Mouse (Mus musculus) T-helper 17 cell (primary cell): ENCODE results near the gene Slc27a1.
"Not testable (repeated sequence)": the region's sequence is repeated elsewhere in the genome, so short reads cannot be mapped to it uniquely, and the experiment has no call there.

ENCODE experiments used
- in situ Hi-C, 2 experiments: fragments of 300-600 bp; cut with MboI, MseI; formaldehyde crosslinking; loops; 1 replicate in 1 of 2; 2 replicates in 1 of 2; pipeline ENCODE4 v1.15.1; 2025; ENCODE audit warnings: high pct_unique_total_duplicates in 2 of 2

Gene Slc27a1

DNA sequence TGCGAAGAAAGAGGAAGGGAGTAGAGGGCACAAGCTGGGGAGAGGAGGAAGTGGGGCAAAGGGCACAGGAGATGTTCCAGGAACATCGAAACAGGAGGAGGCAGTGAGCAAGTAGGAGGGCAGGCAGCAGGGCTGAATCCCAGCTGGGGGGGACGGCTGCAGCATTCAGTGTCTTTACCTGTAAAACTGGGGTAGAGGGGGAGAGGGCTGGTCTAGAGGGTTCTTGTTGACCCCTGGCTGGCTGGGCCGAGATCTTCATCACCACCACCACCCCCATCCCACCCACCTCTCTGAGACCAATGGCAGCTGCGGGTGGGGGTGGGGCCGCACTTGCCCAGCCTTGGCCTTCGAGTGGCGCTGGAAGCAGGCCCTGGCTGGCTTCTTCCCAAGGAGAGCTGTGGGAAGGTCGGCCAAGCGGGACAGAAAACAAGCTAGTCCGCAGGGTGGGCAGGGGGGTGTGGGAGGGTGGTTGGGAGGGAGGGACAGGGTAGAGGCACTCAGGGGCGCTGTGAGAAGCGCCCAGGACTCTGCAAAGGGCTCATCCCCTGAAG is at the start of gene Slc27a1:
Gene Slc27a1 (plus strand): TSS at position 496 of the 551 bp plus-strand sequence.
- in situ Hi-C loops, result loop anchor here in 1 of 2 experiments (10.0 kb wide), 1 partner anchor 96 kb away; no protein-coding TSS in a partner anchor

DNA sequence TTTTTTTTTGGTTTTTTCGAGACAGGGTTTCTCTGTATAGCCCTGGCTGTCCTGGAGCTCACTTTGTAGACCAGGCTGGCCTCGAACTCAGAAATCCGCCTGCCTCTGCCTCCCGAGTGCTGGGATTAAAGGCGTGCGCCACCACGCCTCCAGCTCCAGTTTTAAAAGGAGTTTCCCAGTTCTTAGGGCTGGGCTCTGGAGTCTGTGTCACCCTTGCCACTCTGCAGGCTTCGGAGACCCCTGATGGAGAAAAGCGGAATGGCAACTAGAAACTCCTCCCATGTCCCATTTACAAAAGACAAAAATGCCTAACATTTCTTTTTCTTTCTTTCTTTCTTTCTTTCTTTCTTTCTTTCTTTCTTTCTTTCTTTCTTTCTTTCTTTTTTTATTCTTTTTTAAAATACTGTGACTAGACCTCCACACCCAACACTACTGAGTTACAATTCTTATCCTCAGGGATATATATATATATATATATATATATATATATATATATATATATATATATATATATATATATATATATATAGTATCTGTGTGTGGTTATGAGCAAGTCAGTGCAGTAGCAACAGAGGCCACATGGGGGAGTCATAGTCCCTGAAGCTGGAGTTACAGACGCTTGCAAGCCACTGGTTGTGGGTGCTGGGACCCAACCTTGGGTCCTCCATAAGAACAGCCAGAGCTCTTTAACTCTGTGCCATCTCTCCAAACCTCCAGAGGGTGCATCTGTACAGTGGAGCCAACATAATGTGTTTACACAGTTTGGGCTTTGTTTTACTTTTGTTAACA is 49.5 kb upstream of the Slc27a1 start:
- in situ Hi-C loops, result not testable (repeated sequence)

DNA sequence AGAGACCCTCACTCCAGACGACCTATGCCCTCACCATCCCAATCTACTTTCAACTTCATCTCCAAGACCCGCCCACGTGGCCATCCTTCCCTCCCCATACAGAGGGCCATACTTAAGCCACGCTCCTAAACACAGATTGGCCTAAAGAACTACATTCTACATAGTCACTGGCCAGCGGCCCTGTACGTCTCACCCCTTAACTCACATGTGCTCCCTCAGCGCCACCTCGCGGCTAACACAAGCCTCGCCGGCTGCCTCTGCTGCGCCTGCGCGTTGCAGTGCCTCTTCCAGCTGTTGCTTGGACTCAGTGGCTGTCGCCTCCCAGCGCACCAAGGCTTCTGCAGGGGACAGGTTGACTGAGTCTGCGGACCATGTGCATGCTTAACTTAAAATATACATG is 47.0 kb upstream of the Slc27a1 start:
- in situ Hi-C loops, result loop anchor here (5.0 to 10.0 kb wide), 2 partner anchors 77 to 79 kb away; no protein-coding TSS in a partner anchor

DNA sequence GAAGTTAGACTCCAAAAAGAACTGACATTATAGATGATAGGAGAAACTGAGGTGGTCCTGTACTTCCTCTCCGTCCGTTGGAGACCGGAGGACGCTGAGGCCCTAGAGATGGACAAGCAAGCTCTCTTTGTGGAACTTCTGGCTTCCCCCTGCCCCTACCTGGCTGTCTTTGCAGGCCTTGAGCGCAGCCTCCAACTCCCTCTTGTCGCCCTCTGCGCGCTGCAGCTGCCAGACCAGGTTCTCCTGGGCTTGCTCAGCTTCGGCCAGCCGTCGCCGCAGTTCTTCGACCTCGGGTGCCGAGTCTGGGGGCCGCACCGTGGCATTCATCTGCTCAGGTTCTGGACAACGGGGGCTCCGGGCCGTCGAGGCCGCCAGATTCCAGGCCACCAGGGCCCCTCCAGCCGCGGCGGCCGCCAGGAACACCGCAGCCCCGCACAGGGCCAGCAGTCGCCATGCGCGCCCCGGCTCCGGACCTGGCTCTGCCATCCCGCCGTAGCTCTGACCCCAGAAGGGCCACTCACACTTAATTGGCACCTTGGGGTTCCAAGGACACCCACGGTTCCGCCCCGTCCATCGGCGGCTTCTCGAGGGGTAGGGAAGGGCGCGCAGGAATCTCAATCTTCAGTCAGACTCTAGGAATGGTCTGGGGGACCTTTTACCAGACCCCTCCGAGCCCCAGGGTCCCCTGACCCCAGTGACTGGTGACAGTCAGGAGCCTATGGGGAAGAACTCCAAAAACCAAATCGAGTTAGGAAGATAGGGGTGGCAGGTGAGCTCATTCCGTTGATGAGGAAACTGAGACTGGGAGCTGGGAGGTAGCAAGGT is 43.2 kb upstream of the Slc27a1 start, which contains the start of gene Ccdc194:
Gene Ccdc194 (minus strand): TSS at position 486 of the 825 bp plus-strand sequence.
- in situ Hi-C loops, result loop anchor here in 1 of 2 experiments (10.0 kb wide), 1 partner anchor 81 kb away; no protein-coding TSS in a partner anchor

DNA sequence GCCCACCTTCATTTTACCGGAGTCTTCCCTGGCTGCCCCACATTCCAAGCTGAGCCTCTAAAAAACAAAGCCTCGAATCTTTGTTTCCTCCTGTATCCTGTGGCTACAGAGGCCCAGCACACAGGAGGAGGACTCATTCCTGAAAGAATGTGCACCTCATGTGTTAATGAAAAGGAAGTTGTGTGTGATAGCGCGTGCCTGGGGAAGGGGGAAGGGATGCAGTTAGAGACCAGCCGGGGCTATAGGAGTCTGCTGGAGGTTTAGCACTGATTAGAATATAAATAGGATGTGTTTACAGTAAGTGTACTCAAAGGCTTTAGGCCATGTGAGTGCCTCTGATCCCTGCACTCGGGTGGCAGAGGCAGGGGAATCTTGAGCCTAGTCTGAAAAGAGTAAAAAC is 42.4 kb upstream of the Slc27a1 start:
- in situ Hi-C loops, result loop anchor here in 1 of 2 experiments (10.0 kb wide), 1 partner anchor 81 kb away; no protein-coding TSS in a partner anchor

DNA sequence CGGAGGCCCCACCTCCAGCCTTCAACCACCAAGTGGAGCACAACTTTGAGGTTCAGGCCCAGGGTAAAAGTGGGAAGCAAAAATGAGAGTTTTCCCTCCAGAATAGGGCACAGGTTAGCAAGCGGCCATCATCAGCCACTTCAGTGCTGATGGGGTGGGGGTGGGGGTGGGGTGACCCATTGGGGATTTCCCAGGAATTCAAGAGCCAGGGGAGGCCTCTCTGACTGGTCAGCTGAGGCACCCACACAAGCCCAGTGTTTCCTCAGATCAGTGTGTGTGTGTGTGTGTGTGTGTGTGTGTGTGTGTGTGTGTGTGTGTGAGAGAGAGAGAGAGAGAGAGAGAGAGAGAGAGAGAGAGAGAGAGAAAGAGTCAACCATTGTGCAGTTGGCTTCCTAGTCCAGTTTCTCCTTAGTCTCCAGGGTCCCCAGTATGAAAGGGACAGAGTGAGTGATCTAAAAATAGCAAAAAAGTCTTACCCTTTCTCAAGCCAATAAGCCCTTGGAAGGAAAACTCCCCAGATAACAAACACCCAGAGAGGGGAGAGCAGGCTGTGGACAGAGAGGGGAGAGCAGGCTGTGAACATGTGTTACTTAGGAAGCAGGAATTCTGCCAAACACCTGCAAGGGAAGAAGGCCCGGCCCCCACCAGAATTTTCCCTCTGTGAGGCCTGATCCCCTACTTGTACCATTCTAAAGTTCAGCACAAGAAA is 41.4 kb upstream of the Slc27a1 start:
- in situ Hi-C loops, result loop anchor here in 1 of 2 experiments (10.0 kb wide), 1 partner anchor 83 kb away; no protein-coding TSS in a partner anchor

DNA sequence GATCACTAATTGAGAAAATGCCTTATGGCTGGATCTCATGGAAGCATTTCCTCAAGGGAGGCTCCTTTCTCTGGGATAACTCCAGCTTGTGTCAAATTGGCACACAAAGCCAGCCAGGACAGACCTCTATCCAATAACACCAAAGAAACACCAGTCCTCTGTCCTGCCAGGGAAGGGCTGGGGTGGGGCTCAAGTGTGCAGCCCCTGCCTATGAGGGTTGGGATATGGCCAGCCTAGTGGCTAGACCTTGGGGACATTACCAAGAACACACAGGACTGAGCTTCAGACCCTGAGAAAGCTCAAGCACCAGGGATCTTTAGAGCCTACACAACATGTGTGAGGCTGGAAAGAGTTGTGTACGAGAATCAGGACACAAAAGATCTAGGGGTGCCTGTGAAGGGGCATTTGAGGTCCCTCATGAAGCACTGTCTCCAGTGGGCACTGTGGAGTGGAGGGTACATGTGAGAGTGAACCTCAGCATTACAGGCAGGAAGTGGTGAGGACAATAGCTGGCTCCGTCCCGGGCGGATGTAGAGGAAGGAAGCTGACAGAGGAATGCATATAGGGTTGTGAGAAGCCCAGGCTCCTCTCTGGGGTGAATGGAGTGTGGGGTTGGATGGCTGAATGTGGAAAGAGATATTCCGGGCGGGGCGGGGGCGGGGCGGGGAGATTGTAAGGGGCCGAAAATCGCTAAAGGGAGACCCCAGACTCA is 40.2 kb upstream of the Slc27a1 start:
- in situ Hi-C loops, result loop anchor here in 1 of 2 experiments (10.0 kb wide), 1 partner anchor 84 kb away; no protein-coding TSS in a partner anchor

DNA sequence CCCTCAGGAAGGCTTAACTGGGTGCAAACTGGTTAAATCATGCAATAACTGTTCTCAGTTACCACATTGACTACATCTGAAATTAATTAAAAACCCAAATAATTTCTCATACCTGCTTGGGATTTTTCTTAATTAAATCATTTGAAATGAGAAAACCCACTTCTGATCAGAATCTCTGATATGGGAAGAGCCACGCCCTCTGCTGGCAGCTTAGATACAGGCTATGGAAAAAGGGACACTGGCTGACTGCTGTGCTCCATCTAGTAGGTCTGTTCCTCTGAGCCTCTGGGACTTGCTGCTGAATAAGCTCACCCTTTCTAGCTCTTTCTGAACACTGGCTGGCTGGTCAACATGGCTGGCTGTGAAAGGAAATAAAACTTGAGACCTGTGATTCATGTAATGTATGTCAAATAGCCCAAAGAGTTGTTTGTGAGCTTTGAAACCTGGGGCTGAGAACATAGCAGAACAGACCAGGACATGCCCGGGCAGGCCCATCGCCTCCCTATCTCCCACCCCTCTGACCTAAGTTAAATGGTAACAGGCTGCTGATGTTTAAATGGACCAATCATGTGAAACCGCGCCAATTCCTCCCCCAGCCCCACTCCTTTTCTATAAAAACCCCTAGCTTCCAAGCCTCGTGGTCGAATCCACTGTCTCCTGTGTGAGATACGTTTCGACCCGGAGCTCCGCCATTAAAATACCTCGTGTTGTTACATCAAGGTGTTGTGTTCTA is 37.8 kb upstream of the Slc27a1 start:
- in situ Hi-C loops, result not testable (repeated sequence)

DNA sequence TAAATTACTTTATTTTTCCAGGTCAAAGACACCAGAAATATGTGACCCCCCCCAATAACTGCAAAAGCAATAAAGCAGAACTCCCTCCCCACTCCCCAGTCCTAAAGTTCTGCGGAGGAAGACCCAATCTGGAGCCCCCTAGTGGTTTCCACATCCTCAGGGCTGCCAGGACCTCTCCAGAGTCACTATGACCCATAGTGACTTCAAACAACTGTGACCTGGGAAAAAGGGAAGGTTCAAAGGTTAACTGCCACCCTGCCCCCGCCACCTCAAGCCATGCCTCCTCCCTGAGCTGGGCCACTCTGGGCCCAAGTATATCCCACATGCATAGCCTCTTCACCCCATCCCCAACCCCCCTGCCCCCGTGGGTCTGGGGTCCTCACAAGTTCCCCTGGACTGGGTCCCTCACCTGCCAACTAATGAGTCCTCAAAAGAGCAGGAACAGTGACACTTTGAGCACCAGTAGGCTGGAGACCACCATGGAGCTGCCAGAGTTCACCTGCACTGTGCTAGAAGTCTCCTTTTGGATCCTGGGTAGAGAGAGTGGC is 34.3 kb upstream of the Slc27a1 start:
- in situ Hi-C loops, result no loop called here

DNA sequence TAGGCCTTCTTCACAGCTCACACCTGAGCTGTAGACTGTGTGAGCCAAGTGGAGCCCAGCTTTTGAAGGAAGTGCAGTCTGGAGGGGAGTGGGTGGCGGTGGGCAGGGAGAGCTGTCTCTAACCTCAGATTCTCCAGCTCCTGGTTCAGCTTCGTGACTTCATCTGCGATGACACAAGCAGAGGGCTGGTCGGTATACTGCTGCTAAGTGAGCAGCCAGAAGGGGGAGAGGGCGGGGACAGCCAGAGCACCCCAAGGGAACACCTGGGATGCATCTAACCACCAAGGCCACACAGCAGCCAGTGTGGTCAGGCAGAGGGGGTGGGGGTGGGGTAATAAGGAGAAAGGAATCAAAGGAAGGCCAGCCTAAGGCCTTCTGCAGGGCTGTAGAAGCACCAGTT is 33.0 kb upstream of the Slc27a1 start:
- in situ Hi-C loops, result no loop called here

DNA sequence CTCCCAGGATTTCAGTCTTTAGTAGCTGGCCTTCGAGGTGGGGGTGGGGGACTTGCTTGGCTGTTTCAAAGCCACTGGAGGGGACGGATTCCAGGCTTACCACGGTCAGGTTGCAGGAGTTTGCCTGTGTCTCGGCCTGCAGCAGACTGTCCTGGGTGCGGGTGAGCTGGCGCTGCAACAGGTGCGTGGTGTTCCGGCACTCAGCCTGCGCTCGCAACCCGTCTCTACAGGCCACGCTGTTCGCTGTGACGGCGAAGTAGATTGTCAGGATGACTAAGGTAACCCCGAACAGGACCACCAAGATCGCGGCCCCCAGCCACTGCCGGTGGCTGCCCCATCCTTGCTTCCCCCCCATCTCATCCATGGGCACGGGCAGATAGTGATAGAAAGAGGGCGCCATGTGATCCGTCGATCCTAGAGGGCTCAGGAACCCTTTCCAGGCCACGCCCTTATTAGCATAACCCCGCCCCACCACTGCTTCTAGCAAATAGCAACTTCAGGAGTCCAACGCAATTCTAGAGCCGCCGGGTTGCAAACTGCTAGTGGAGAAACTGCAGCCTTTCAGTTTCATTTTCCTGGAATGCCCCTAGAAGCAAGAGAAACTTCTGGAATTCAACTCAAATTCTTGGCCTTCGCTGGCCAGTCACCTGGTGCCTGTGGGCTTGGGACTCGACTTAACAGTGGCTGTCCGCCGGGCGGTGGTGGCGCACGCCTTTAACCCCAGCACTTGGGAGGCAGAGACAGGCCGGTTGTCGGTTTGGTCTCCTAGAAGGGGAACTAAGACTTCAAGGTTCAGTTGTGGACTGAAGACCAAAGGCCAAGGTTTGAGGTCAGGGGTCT is 31.4 kb upstream of the Slc27a1 start, which contains the start of gene Bst2:
Gene Bst2 (minus strand): TSS at position 429 of the 840 bp plus-strand sequence.
- in situ Hi-C loops, result no loop called here

DNA sequence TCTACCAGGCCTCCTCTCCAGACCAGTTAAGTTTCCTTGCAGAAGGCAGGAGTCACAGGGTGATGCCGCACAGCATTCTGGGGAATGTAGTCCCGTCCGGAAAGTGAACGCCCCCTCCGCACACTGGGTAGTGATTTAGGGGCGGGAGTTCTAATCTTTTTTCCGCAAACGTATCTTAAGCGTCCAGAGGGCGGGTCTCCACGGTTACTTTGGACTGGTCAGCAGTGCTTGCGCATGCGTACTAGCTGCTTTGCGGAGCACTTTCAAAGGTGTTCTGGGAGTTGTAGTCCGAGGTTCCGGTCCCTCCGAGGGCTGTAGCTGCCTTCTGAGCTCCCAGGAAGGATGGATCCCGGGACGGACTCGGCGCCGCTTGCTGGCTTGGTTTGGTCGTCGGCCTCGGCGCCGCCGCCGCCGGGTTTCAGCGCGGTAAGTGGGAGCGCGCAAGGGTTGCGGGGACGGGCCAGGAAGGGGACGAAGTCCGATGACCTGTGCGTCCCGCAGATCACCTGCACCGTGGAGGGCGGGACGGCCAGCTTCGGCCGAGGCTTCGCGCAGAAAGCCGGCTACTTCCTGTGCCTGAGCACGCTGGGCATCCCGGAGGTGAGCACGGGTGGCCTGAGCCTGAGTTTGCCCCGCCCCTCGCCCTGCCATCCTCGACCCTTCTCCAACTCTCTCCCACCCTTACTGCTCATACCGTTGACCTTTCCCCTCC is 25.9 kb upstream of the Slc27a1 start, which contains the start of gene Mvb12a:
Gene Mvb12a (plus strand): TSS at position 291 of the 712 bp plus-strand sequence.
- in situ Hi-C loops, result no loop called here

DNA sequence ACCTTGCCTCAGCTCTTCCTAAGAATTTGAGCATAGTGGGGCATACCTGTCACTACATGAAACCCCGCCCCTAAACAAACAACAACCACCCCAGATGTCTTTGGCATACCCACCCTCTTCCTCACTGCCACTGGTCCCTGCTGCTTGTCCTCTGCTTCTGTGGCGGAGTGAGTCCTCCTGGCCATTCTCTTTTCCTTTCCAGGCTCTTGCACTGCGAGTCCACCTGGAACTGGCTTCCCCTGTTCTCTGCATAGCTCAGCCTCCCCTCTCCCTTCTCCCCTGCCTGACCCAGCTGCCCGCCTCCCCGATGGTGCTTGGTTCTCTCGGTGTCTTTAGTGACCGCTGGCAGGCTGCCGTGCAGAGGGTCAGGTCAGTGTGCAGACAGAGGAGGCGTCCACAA is 24.9 kb upstream of the Slc27a1 start:
- in situ Hi-C loops, result no loop called here

DNA sequence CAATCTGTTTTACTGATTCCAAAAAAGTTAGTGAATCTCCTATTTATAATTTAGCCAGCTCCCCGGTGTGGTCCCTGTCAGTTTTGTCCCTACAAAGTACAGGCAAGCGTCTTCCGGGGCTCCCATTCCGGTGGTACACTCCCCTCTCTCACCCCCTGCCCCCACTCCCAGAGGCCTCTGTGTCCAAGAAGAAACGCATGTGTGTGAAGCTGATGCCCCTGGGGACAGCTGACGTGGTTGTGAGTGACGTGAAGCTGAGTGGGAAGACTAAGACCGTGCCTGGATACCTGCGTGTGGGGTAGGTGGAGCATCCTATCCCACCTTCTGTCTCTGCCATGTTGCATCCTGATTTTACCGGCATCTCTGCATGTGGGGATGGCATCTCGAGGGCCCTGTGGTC is 23.6 kb upstream of the Slc27a1 start:
- in situ Hi-C loops, result no loop called here

DNA sequence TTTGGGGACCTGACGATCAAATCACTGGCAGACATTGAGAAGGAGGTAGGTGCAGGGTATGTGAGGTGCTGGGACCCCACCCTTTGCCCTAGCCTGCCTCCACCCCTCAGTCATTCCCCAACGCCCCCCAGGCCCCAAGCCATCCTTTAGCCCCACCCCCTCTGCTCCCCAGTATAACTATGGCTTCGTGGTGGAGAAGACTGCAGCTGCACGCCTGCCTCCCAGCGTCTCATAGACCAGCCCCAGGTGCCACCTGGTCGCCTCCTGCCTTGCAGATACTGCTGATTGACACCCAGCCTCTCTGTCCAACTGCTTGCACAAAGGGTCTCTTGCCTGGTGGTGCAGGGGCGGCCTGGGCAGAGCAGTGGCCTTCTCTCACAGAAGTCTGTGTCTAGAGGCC is 21.1 kb upstream of the Slc27a1 start:
- in situ Hi-C loops, result no loop called here

DNA sequence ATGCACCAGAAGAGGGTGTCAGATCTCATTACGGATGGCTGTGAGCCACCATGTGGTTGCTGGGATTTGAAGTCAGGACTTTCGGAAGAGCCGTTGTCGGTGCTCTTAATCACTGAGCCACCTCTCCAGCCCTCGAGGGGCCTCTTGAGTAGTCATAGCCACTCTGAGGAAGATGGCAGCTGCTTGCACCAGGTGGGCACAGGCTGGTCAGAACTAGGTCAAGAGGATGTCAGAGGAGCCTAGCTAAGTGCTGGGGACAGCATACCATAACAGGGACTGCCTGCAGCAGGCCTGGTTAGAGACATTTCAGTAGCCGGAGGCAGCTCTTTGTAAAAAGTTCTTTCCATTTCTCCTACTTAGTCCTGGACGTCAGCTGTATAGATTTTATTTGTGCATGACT is 17.9 kb upstream of the Slc27a1 start:
- in situ Hi-C loops, result no loop called here

DNA sequence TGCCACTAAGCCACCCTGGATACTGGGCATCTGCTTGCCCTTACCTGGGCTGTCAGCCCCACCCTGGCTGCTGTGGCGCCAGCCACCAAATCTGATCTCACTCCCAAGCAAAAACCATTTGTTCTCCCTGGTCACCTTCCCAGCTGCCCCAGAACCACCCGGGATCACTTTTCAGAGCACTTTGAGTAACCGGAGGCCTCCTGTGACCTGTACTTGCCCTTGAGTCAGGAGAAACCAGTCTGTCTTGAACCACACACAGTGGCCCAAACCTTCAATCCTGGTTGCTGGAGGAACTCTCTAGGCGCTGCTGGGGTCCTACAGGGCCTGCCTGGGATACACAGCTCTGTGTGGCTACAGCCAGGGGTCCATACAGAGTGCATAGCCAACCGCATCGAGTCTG is 15.9 kb upstream of the Slc27a1 start:
- in situ Hi-C loops, result no loop called here

DNA sequence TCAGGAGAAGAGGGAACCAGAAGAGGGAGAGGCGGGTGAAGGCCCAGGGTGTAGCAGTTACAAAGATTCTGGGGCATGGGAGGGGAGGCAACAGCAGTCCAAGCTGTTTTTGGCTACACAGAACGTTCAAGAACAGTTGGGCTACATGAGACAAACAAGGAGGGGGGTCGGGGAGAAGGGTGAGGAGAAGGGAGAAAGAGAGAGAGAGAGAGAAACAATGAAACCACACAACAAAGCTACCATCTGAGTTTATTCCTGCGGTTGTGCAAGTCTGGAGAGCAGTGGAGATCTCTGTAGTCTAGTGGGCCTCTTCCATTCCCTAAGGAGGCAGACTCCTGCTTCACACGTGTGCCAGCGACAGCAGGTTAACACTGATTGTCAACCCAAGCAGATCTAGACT is 14.7 kb upstream of the Slc27a1 start:
- in situ Hi-C loops, result no loop called here
